Mouse (Mus musculus) embryo, embryonic 10 days (tissue): ENCODE measurements around the gene Ppp1r2.
"Not testable (repeated sequence)": the region's sequence is repeated elsewhere in the genome, so short reads cannot be mapped to it uniquely, and the experiment has no call there.

ENCODE experiments used
- DNase-seq: peaks from one replicate; pipeline ENCODE4 v3.0.0-alpha.2; 2015; ENCODE audit warnings: low spot score

Ppp1r2 gene

GRCm38 (mm10) chr16:31274674-31275460 is at the start of gene Ppp1r2:
Gene Ppp1r2 (minus strand): TSS chr16:31275277.
- DNase-seq, result peak; percentile 91

- no peak for DNase-seq
Observed at GRCm38 (mm10) chr16:31321501-31321900, 46.4 kb upstream of the Ppp1r2 start.

GRCm38 (mm10) chr16:31320954-31321353 is 45.9 kb upstream of the Ppp1r2 start:
- no peak for DNase-seq

- not testable (repeated sequence) for DNase-seq
Observed at GRCm38 (mm10) chr16:31319723-31320122, 44.6 kb upstream of the Ppp1r2 start.

- DNase-seq, result no peak
Observed at GRCm38 (mm10) chr16:31319316-31319715, 44.2 kb upstream of the Ppp1r2 start.

- DNase-seq, result no peak
Observed at GRCm38 (mm10) chr16:31318418-31318817, 43.3 kb upstream of the Ppp1r2 start.

GRCm38 (mm10) chr16:31316246-31317143 is 41.4 kb upstream of the Ppp1r2 start:
- DNase-seq, result not testable (repeated sequence)

- DNase-seq, result no peak
Observed at GRCm38 (mm10) chr16:31315294-31315693, 40.2 kb upstream of the Ppp1r2 start.

GRCm38 (mm10) chr16:31314497-31315233 is 39.6 kb upstream of the Ppp1r2 start, which contains the start of gene Apod:
Gene Apod (minus strand): TSS chr16:31314808.
- peak; percentile 35 for DNase-seq

- DNase-seq, result peak; percentile 56
Observed at GRCm38 (mm10) chr16:31313611-31314010, 38.5 kb upstream of the Ppp1r2 start.

GRCm38 (mm10) chr16:31312296-31312695 is 37.2 kb upstream of the Ppp1r2 start:
- no peak for DNase-seq

GRCm38 (mm10) chr16:31305199-31305919 is 30.3 kb upstream of the Ppp1r2 start:
- no peak for DNase-seq

GRCm38 (mm10) chr16:31303276-31303675 is 28.2 kb upstream of the Ppp1r2 start:
- no peak for DNase-seq

GRCm38 (mm10) chr16:31300883-31301532 is 25.9 kb upstream of the Ppp1r2 start:
- DNase-seq, result no peak

- DNase-seq, result peak; percentile 58
Observed at GRCm38 (mm10) chr16:31300467-31300866, 25.4 kb upstream of the Ppp1r2 start.

- DNase-seq, result peak; percentile 43
Observed at GRCm38 (mm10) chr16:31299960-31300353, 24.9 kb upstream of the Ppp1r2 start.

GRCm38 (mm10) chr16:31299164-31299959 is 24.3 kb upstream of the Ppp1r2 start:
- DNase-seq, result no peak

- no peak for DNase-seq
Observed at GRCm38 (mm10) chr16:31297113-31297512, 22.0 kb upstream of the Ppp1r2 start.

GRCm38 (mm10) chr16:31293761-31294160 is 18.7 kb upstream of the Ppp1r2 start:
- no peak for DNase-seq

GRCm38 (mm10) chr16:31290751-31291365 is 15.8 kb upstream of the Ppp1r2 start:
- DNase-seq, result no peak
